Mouse (Mus musculus) spleen, postnatal 14 days (tissue): Measurements from ENCODE around the gene Cib4.

Experiments
- DNase-seq, 2 experiments: peaks; one replicate each; pipeline ENCODE4 v3.0.0; 2021 to 2022; ENCODE audit warnings: low spot score in 2 of 2

The Cib4 gene

DNA sequence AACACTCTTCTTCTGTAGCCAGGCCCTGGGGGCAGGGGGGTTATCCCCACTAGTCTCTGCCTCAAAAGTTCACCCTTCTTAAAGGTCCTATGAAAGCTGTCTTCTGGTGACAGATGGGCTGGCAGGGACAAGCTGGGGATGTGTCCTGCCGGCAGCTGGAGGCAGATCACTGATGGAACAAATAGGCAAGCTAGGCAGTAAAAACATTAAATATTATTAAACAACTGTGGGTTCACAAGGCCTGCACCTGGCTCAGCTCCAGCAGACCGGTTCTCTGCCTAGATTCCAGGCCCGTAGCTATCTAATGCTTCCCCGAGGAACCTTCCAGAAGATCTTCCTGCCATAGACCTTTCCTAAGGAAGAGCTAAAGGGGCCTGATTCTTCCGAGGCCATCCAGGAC lies 27.5 kb downstream of the Cib4 start:
- no peak for DNase-seq

DNA sequence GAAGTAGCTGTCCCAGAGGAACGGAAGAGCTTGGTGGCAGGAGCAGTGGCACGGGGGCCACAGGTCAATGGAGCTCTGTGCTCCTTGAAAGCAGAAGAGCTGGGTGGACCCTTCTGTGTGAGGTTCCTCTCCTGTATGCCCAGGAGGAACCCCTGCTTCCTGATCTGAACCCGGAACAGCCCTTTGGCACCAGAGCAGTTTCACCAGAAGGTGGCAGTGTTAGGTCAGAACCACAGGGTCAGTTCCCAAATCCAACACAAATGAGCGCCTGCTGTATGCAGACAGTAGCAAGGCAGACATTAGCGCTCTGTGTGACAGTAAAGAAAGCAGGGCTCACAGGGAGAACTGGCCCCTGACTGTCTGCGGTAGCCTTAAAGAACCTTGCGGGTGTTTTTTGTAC lies 29.3 kb downstream of the Cib4 start:
- DNase-seq, result peak; percentile 20 to 66

DNA sequence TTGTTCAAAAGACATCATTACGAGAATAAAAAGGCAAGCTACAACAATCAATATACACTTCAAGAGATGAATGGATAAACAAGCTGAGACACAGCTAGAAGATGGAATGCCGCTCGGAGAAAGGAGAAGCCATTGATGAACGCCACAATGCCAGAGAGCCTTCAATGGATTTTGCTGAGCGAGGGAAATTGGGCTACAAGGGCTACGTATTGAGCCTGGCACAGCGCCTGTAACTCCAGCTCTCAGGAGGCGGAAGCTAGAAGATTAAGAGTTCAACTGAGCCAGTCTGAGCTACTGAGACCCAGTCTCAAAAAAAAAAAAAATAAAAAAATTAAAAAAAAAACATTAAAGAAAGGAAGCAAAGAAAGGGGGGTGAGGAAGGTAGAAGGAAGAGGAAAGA lies 32.5 kb downstream of the Cib4 start:
- no peak for DNase-seq

DNA sequence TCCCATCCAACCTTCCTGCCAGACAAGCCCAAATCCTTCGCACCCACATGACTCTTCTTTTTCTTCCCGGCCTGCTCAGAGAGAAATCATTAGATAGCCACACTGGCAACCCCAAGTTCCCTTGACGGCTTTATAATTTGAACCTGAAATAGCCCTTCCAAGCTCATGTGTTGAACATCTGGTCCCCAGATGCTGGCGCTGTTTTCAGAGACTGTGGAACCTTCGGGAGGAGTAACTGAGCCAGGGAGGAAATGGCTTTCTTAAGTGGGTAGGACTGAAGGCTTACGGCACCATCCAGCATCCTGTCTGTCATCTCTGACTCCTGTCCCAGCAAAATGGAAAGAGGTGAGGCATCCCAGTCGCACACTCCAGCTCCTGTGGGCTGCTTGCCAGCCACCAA lies 48.3 kb downstream of the Cib4 start:
- no peak for DNase-seq

DNA sequence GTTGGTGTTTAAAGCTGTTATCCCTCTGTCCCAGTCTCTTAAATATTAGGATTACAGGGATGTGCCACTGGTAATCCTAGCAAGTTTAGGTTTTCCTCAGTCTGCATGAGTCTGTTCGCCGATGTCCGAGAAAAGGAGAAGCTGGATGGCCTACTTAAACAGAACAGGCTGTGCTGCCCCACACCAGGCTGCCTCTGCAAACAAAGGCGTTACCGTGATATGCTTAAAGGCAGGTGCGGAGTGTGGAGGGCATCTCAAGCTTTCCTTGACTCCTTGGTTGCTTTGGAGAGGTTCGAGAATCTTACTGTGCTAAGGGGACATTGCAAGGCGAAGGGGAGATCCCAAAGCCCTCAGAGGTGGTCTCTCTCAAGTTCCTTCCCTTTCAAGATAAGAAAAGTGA lies 48.8 kb downstream of the Cib4 start:
- no peak for DNase-seq

DNA sequence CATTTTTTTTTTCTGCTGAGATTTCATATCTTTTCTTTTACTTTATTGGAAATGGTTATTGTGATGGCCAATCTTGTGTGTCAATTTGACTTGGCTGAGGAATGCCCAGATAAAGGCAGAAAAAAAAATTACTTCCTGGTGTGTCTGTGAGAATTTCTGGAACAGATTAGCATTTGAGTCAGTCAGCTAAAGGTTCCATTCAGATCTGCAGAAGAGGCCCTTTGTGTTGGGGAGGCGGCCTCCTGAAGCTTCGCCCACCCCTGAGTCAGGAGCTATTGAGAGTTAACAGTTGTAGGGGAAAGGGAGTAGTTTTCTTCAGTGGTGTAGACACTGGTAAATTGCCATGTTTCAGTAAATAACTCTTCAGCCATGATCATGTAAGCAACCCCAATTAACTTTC lies 50.3 kb downstream of the Cib4 start:
- DNase-seq, result no peak

DNA sequence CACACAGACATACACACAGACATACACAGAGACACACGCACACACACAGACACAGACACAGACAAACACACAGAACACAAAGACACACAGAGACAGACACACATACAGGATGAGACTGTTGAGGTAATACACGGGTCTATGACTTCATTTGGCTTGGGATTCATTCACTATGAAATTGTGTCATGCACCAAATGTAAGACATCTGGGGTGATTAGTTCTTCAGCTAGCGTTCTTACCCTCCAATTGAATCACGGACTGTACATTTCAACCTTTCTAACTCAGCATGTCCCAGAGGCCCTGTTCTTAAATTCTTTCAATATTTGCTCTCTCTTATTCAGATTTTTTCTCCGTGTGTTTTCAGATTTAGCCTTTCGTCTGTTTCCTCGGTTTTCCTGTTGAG lies 51.0 kb downstream of the Cib4 start:
- DNase-seq, result no peak

DNA sequence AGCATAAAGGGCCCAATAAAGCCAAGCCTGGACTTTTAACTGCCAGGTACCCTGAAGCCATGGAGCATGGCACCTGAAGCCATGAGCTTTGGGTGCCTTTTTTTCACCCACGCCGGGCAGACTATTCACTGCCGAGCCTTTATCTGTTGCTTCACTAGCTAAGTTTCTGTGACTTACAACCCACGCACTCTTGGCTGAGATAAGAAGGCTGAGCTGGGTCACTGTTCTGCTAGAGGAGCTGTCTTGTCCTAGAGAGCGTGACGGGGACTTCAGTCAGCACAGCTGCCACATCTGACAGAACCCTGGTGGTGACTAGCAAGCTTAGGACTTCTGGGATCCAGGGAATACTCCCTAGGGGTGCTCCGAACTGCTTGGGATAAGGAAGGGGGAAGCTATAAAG lies 51.9 kb downstream of the Cib4 start:
- no peak for DNase-seq

DNA sequence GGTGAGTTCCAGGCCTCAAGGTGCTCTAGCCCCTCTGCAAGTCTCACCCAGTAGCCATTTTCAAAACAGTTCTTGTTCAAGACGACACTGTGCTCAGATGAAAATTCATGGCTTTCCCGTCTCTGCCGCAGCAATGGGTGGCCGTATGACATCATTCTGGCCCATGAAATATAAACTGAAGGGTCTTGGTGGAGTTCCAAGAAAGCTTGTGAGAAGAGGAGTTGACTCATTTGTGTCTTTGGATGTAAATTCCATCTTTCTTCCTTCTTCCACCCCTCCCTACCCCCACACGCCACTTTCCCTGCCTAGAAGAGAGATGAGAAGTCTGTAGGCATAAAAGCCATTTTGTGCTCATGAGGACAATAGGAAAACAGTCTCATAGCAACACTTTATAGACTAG lies 54.8 kb downstream of the Cib4 start:
- DNase-seq, result no peak

DNA sequence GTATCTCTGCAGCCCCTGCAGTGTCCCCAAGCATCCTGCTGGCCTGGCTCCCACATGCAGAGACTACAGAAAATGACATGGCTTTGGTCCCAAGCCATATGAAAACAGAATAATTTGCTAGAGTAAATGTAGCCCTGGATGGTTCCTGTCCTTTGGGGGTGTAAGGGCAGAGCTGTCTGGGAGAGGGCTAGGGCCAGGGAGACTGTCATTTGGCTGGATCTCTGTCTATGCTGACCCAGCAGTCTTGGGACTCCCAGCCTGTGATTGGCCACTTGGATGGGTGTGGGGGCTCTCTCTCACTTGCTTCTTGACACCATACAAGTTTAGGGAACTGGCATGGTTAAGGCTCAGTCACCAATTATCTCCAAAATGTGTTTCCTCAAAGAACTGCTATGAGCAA lies 55.4 kb downstream of the Cib4 start:
- no peak for DNase-seq

DNA sequence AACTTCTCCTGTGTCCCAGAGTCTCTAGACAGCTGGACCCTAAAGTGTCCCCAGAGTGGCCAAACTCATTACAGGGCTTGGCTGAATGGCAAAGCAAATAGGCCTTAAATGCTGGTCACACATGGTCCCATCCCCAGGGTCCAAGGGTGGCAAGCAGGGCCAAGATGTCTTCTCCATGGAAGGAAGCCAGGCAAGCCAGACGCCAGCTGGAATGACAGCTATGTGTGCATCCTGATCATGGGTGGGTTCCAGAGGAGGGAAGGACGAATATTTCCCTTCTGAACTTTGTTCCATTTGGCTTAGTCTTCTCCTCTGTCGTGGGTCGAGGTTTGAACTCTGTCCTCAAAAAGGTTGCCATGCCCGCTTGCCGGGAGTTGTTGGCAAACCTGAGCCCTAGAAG lies 60.5 kb downstream of the Cib4 start:
- no peak for DNase-seq

DNA sequence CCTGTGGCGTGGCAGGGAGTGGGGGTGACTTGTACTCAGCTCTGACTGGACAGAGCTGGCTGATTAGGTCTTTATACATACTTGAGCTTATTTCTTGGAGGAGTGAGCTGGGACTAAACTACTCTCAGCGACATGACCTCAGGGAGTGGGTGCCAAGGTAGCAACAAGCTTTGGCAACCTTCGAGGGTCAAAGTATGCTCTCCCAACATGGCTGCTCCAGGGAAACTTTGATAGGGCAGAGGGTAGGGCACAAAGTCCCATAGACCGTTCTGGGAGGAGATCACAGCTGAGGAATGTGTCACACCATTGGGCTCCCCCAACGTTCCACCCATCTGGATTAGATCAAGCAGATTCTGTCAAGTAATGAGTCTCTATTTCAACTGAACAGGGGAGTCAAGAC lies 61.0 kb downstream of the Cib4 start:
- no peak for DNase-seq

DNA sequence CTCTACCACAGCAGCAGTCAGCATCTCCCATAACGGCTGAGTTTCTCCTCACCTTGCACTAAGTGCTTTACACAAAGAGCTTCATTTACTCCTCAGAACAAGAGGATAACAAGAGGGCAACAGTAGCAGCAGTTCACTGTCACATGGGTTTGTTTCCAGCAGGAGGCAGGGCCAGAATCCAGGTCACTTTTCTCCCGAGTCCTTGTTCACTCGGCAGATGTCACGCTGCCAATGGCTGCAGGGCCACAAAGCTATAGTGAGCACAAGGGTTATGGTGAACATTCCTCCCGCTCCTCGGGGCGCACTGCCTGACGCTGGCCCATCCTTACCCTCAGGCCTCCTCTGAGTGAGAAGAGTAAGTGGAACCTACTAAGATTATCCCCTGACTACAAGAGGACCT lies 62.1 kb downstream of the Cib4 start:
- DNase-seq, result no peak

DNA sequence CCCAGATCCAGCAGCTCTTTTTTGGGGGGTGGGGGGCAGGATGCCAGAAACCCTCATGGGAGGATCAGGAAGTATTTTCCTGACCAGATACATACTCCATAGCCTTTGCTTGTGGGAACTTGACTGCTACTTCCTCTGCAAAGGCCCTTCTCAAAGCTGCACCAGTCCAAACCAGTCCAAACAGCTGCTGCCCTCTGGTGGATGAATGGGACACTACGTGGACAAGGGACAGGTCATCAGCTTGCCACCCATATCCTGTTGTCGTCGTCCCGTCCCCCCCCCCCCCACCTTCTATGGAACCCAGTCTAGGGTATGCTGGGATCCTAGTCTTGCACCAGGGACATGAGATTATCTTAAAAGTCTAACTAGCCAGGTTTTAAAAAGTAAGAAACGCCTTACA lies 63.3 kb downstream of the Cib4 start:
- DNase-seq, result peak in 1 of 2 experiments; percentile 44

DNA sequence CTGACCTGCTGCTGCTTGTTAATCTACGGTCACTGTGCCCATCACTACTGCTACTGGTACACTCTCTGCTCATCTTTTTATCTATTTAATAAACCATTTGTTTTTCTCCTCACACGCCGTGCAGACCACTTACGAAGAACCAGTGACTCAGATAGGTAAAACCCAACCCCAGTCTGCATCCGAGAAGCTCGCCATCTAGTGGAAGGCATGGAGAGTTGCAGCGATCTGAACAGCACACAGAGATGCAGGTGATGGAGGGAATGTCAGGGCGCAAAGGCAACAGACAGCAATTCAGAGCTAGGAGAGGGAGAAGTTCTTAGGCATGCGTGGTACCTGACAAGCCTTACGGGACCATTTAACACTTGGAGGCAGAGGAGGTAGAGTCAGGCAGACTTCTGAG lies 69.1 kb downstream of the Cib4 start:
- peak in 1 of 2 experiments; percentile 3 for DNase-seq

DNA sequence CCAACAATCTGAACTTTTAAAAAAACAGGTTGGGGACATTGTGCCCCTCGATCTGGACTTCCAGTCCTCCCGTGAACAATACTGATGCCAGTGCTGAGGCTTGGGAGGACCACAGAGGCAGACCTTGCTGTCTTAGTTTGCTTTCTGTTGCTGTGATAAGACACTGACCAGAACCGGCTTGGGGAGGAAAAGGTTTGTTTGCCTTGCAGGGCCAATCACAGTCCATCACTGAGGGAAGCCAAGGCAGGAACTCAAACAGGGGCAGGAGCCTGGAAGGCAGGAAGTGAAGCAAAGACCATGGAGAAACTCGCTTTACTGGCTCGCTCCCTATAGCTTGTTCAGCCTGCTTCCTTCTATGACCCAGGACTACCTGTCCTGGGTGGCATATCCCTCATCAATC lies 73.5 kb downstream of the Cib4 start:
- DNase-seq, result no peak

DNA sequence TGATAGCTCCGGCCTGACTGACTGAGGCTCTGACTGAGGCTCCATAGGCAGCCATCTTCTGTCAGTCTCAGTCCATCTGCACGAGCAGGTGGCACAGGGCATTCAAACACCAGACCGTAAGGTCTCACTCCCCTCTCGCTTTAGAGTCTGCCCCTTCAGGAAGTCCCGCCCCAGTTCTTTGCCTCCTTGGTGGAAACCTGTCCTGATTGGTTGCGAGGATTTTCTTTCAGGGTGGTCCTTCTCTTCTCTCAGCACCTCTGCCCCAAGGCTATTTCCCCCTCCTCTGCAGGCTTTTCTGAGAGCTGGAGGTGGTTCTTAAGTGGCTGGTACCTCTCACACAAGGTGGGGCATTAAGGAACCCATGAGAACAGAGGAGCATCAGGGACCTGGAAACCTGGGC lies 75.2 kb downstream of the Cib4 start:
- no peak for DNase-seq

DNA sequence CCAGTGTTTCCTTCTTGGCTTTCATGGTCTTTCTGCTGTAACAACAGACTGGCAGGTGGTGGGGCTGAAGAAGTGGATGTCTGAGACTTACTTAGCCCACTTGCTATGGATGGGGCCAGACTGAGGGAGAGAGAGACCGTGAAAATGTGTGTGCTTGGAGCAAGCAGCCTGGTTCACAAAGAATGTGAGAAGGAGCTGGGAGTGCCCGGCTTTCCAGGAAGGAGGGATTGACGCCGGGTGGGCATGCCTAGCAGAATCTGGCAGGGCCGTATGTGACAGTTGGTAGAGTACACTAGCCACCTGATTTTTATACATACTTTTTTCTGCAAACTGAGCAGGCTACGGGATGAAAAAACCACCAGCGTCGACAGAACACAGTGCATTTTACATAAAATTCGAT lies 79.3 kb downstream of the Cib4 start:
- no peak for DNase-seq

DNA sequence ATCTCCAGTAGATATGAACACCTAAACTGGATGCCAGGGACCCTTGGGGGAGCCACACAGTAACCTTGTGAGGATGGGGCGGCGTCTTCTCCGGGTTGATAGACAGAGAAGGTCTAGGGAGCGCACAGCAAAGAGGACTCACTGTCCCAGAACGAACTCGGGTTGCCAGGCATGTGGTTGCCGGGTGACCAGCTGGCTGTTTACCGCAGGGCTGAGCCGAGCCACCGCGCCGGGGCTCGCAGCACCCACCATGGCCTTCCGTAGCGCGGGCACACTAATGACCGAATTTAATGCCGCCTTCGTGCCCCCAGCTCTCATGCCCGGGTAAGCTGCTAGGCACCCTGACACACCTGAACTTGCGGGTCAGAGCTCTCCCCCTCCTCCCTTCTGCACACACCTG lies 79.8 kb downstream of the Cib4 start, which contains the start of gene 1700001C02Rik:
TSS of gene 1700001C02Rik (plus strand) at position 187 of the 400 bp plus-strand sequence.
- DNase-seq, result no peak

DNA sequence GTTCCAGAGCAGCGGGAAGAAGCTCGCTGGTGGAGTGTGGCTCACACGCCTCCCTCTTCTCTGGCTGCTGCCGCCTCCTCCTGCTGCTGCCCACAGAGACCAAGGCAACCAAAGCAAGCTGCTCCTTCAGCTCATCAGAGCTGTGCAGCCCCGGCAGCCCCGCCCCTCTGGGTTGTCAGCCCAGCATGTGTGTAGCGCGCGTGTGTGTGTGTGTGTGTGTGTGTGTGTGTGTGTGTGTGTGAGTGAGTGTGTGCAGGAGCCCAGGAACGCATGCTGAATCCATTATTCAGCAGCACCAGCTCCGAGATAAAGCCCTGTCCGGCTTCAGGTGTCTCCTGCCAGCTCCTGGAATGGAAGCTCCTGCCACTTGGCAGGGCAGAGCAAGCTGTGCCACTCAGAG lies 83.8 kb downstream of the Cib4 start, which contains the start of gene Otof:
TSS of gene Otof (minus strand) at position 112 of the 400 bp plus-strand sequence.
- DNase-seq, result no peak

DNA sequence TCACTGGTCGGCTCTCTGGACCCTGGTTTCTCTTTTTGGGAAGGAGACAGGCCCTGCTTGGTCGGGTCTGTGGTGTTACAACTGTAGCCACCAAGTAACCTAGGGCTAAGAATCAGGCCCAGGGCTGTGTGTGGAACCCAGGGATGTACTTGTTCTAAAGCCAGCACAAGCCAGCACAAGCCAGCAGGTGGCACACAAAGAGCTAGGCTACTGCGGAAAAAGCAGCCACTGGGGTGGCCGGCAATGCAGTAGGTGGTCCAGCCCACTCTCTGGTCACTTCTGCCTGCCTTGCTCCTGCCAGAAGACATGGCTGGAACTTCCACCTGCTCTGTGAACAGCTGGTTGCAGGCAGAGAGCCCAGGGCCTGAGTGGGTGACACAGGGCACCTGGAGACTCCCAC lies 85.5 kb downstream of the Cib4 start:
- no peak for DNase-seq

DNA sequence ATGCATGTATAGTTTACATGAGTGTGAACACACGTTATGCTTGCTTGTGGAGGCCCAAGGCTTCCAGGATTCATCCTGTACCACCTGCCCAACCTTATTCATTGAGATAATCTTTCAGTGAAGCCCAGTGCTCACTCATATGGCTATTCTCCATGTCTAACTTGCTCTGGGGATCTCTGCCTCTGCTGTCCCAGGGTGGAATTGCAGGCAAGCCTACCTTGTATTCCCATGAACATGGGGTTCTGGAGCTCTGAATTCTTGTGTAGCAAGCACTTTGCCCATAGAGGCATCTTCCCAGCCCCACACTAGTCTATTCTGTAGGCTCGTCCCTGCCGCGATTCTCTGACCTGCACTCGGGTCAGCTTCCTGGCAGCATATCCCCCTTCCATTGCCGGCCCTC lies 89.6 kb downstream of the Cib4 start:
- no peak for DNase-seq

DNA sequence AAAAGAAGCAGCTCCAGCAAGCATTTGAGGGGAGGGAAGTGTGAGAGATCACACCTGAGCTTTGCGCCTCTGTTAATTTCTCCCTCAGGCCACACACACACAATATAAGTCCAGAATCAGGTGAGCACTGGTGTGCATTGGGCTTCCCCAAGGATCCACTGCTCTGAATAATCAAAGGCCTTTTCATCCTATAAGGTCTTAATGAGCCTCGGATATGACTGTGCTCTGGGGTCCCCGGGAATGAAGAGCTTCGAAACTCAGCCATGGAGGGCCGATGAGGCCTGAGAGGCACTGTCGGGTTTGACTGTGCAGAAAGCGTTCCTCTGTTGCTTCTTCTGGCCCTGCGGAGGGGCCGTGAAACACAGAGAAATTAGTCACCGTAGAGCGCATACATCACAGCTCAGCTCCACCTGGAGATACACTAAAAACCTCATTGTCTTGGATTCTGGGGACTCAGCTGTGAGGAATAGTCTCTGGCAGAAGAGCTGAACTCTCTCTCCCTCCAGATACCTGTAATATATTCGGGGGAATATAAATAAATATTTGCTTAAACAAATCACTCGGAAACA lies 101.2 kb downstream of the Cib4 start:
- no peak for DNase-seq

DNA sequence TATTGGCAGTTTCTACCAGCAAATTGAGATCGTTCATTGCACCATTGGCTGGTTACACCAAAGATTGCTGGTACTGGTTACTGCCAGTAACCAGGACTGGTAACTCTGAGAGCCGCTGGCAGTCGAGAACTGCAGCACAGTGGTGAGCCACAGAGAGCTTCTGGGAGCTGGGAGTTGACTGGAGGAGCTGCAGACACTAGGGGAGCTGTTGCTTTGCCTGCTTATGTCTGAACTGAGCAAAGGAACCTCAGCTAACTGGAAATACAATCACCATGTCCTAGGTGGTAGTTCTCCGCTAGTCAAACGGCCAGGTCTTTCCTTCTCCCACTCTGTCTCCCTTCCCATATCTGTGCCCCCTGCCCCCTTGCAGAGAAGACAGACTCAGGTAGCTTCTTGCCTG lies 103.4 kb downstream of the Cib4 start:
- DNase-seq, result no peak
